Mouse (Mus musculus): ENCODE data around the gene Gatc. TPM values are rescaled to one million over a fixed set of nuclear protein-coding genes. Genes with fewer than 3 reads are reported as not detected.
A peak's percentile ranks its signal among the peaks of the same experiment; 100 is the strongest.
"Not testable (repeated sequence)": the region's sequence is repeated elsewhere in the genome, so short reads cannot be mapped to it uniquely, and the experiment has no call there.

Gene Gatc
- total RNA-seq (2014; rRNA removed; ENCODE audit: low replicate concordance), result 10.4 and 19.4 TPM in 2 replicates
- polyA plus RNA-seq (2015; fragmentation: Nextera tagmentation; extraction: Ambion mirVana), result 14.8 and 15.1 TPM in 2 replicates

- Histone ChIP-seq H3K4me3 (ENCODE audit: low read depth, low read length) (peak within 1 kb of the TSS; percentile 70), H3K27ac (ENCODE audit: low read depth) (peak within 1 kb of the TSS; percentile 59), H3K4me1 (ENCODE audit: control insufficient read depth, insufficient read depth) (peaks cover 11% of the 10 kb centered on the region; the same call in 1 of the 2 replicates), H3K9me3 (replicated peaks; ENCODE audit: control insufficient read depth, low read length) (no peaks in the 10 kb centered on the region), H3K27me3 (ENCODE audit: control insufficient read depth, insufficient read depth, low read length) (no peaks in the 10 kb centered on the region), H3K4me2 (ENCODE audit: low read depth, low read length) (peak within 1 kb of the TSS; percentile 87), H3K9ac (replicated peaks; ENCODE audit: low read depth, low read length) (peak within 1 kb of the TSS; percentile 80), H3K36me3 (replicated peaks; ENCODE audit: control insufficient read depth, insufficient read depth, low read length) (peaks cover 39% of the 10 kb centered on the region)
- DNase-seq (ENCODE audit: low spot score) (peak; percentile 91), ATAC-seq (ENCODE audit: insufficient read depth, low read depth) (peak; percentile 94)
- 1% methylated on average over 62 of the region's 62 CpGs for WGBS
- peak; percentile 51; the same call in 1 of the 2 replicates for TF ChIP-seq EP300 (IDR thresholded peaks at IDR 0.05; ENCODE audit: low read depth)
- TF ChIP-seq CTCF (IDR thresholded peaks at IDR 0.05; ENCODE audit: low read depth), result no peak
Observed at GRCm38 (mm10) chr5:115340577-115341313, at the start of gene Gatc, which contains the start of gene Triap1. Gene Gatc, minus strand, starts transcription at chr5:115341178. Gene Triap1, plus strand, starts transcription at chr5:115341225.

- not testable (repeated sequence) for H3K27me3 ChIP-seq (ENCODE audit: control insufficient read depth, insufficient read depth, low read length); H3K9ac ChIP-seq (replicated peaks; ENCODE audit: low read depth, low read length); H3K9me3 ChIP-seq (replicated peaks; ENCODE audit: control insufficient read depth, low read length); H3K4me3 ChIP-seq (ENCODE audit: low read depth, low read length); H3K36me3 ChIP-seq (replicated peaks; ENCODE audit: control insufficient read depth, insufficient read depth, low read length); H3K27ac ChIP-seq (ENCODE audit: low read depth); DNase-seq (ENCODE audit: low spot score); H3K4me2 ChIP-seq (ENCODE audit: low read depth, low read length); H3K4me1 ChIP-seq (ENCODE audit: control insufficient read depth, insufficient read depth); ATAC-seq (ENCODE audit: insufficient read depth, low read depth)
- 48% methylated on average over 2 of the region's 2 CpGs for WGBS
Observed at GRCm38 (mm10) chr5:115378882-115379281, 37.9 kb upstream of the Gatc start.

DNA sequence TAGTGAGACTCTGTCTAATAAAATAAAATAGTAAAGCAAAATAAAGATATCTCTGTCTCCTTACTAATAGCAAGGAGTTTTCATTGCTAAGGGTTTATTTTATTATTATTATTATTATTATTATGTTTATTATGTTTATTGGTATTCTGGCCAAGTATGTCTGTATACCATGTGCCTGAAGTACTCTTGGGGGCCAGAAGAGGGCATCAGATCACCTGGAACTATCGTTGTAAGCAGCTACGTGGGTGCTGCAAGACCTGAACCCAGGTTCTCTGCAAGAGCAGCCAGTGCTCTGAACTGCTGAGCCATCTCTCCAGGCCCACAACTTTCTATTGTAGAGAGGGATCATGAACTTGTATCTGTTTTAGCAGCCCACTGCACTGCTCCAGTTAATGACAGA, 34.5 kb upstream of the Gatc start:
- H3K4me1 ChIP-seq (ENCODE audit: control insufficient read depth, insufficient read depth), result no peaks in the 10 kb centered on the region
- peaks cover 7% of the 10 kb centered on the region; the same call in 1 of the 2 replicates for H3K27me3 ChIP-seq (ENCODE audit: control insufficient read depth, insufficient read depth, low read length)
- TF ChIP-seq EP300 (IDR thresholded peaks at IDR 0.05; ENCODE audit: low read depth) (no peak), CTCF (IDR thresholded peaks at IDR 0.05; ENCODE audit: low read depth) (no peak)
- no peak overlapping the region for H3K4me3 ChIP-seq (ENCODE audit: low read depth, low read length)
- H3K27ac ChIP-seq (ENCODE audit: low read depth), result no peak overlapping the region
- H3K4me2 ChIP-seq (ENCODE audit: low read depth, low read length), result no peak overlapping the region
- no peak for DNase-seq (ENCODE audit: low spot score)
- H3K9me3 ChIP-seq (replicated peaks; ENCODE audit: control insufficient read depth, low read length), result no peaks in the 10 kb centered on the region
- 70% methylated on average over 2 of the region's 2 CpGs for WGBS
- no peak for ATAC-seq (ENCODE audit: insufficient read depth, low read depth)
- no peaks in the 10 kb centered on the region for H3K36me3 ChIP-seq (replicated peaks; ENCODE audit: control insufficient read depth, insufficient read depth, low read length)
- no peak overlapping the region for H3K9ac ChIP-seq (replicated peaks; ENCODE audit: low read depth, low read length)

- Histone ChIP-seq H3K4me1 (ENCODE audit: control insufficient read depth, insufficient read depth) (no peaks in the 10 kb centered on the region), H3K9ac (replicated peaks; ENCODE audit: low read depth, low read length) (0 out of 2 replicates have a peak overlapping the region, but pooled peaks have one; percentile 24), H3K27me3 (ENCODE audit: control insufficient read depth, insufficient read depth, low read length) (peaks cover 7% of the 10 kb centered on the region; the same call in 1 of the 2 replicates), H3K4me2 (ENCODE audit: low read depth, low read length) (peak overlapping the region; percentile 56), H3K4me3 (ENCODE audit: low read depth, low read length) (peak overlapping the region; percentile 27), H3K9me3 (replicated peaks; ENCODE audit: control insufficient read depth, low read length) (no peaks in the 10 kb centered on the region), H3K27ac (ENCODE audit: low read depth) (no peak overlapping the region), H3K36me3 (replicated peaks; ENCODE audit: control insufficient read depth, insufficient read depth, low read length) (no peaks in the 10 kb centered on the region)
- WGBS, result 33% methylated on average over 11 of the region's 11 CpGs
- ATAC-seq (ENCODE audit: insufficient read depth, low read depth) (no peak), DNase-seq (ENCODE audit: low spot score) (no peak)
- TF ChIP-seq EP300 (IDR thresholded peaks at IDR 0.05; ENCODE audit: low read depth) (no peak), CTCF (IDR thresholded peaks at IDR 0.05; ENCODE audit: low read depth) (no peak)
Observed at GRCm38 (mm10) chr5:115374204-115374820, 33.3 kb upstream of the Gatc start.

GRCm38 (mm10) chr5:115373441-115374203, 32.6 kb upstream of the Gatc start:
- no peaks in the 10 kb centered on the region for H3K4me1 ChIP-seq (ENCODE audit: control insufficient read depth, insufficient read depth)
- no peak for DNase-seq (ENCODE audit: low spot score)
- peak overlapping the region; percentile 56 for H3K4me2 ChIP-seq (ENCODE audit: low read depth, low read length)
- H3K36me3 ChIP-seq (replicated peaks; ENCODE audit: control insufficient read depth, insufficient read depth, low read length), result no peaks in the 10 kb centered on the region
- no peak for ATAC-seq (ENCODE audit: insufficient read depth, low read depth)
- peaks cover 7% of the 10 kb centered on the region; the same call in 1 of the 2 replicates for H3K27me3 ChIP-seq (ENCODE audit: control insufficient read depth, insufficient read depth, low read length)
- peak overlapping the region; percentile 27 for H3K4me3 ChIP-seq (ENCODE audit: low read depth, low read length)
- H3K9ac ChIP-seq (replicated peaks; ENCODE audit: low read depth, low read length), result 0 out of 2 replicates have a peak overlapping the region, but pooled peaks have one; percentile 24
- TF ChIP-seq EP300 (IDR thresholded peaks at IDR 0.05; ENCODE audit: low read depth) (no peak), CTCF (IDR thresholded peaks at IDR 0.05; ENCODE audit: low read depth) (no peak)
- 27% methylated on average over 26 of the region's 26 CpGs for WGBS
- no peaks in the 10 kb centered on the region for H3K9me3 ChIP-seq (replicated peaks; ENCODE audit: control insufficient read depth, low read length)
- no peak overlapping the region for H3K27ac ChIP-seq (ENCODE audit: low read depth)
